Mouse (Mus musculus): ENCODE measurements around the gene Gzmd. TPM values are rescaled to one million over a fixed set of nuclear protein-coding genes. Genes with fewer than 3 reads are reported as not detected.

Gene Gzmd
- polyA plus RNA-seq, 1 experiment, result not detected

GRCm38 (mm10) chr14:56097597-56097996, 34.8 kb downstream of the Gzmd start:
- TF ChIP-seq CTCF (IDR thresholded peaks at IDR 0.05; ENCODE audit: insufficient read depth, low read depth, low read length) (no peak), POLR2A (IDR thresholded peaks at IDR 0.05; ENCODE audit: insufficient read depth, low read depth, low read length) (no peak)
- H3K27ac ChIP-seq (ENCODE audit: insufficient read depth, low read depth, low read length), result no peak overlapping the region
- H3K4me3 ChIP-seq (ENCODE audit: insufficient read depth, low read depth, low read length), result no peak overlapping the region
- no peaks in the 10 kb centered on the region for H3K4me1 ChIP-seq (ENCODE audit: control insufficient read depth, insufficient read depth, low read length)
- 93% methylated on average over 1 of the region's 1 CpGs for WGBS

- no peak overlapping the region for H3K27ac ChIP-seq (ENCODE audit: insufficient read depth, low read depth, low read length)
- TF ChIP-seq POLR2A (IDR thresholded peaks at IDR 0.05; ENCODE audit: insufficient read depth, low read depth, low read length), result no peak
- no peak for TF ChIP-seq CTCF (IDR thresholded peaks at IDR 0.05; ENCODE audit: insufficient read depth, low read depth, low read length)
- H3K4me1 ChIP-seq (ENCODE audit: control insufficient read depth, insufficient read depth, low read length), result no peaks in the 10 kb centered on the region
- whole genome bisulfite sequencing, result 76% methylated on average over 2 of the region's 2 CpGs
- no peak overlapping the region for H3K4me3 ChIP-seq (ENCODE audit: insufficient read depth, low read depth, low read length)
These were observed 39.1 kb downstream of the Gzmd start for GRCm38 (mm10) chr14:56093353-56093752.

DNA sequence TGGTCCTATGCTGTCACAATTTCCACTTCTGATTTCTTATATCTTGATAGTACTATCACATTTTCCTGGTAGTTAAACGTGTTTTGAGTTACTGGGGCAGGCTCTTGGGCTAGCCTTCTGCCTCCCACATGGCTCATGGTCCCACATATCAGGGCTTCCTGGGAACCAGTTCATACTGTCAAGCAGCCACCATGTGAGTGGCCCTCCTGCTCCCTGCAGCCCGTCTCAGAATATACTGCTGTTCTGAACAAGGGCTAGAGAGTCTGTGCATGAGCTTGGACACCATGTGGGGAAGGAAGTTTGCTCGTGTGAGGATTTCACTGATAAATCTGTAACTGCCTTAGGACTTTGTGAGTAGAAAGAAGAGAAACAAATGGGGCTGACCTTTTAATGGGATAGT, 45.7 kb downstream of the Gzmd start:
- H3K27ac ChIP-seq (ENCODE audit: insufficient read depth, low read depth, low read length), result no peak overlapping the region
- H3K4me3 ChIP-seq (ENCODE audit: insufficient read depth, low read depth, low read length), result no peak overlapping the region
- no peaks in the 10 kb centered on the region for H3K4me1 ChIP-seq (ENCODE audit: control insufficient read depth, insufficient read depth, low read length)
- WGBS, result 91% methylated on average over 3 of the region's 3 CpGs
- no peak for TF ChIP-seq CTCF (IDR thresholded peaks at IDR 0.05; ENCODE audit: insufficient read depth, low read depth, low read length)
- TF ChIP-seq POLR2A (IDR thresholded peaks at IDR 0.05; ENCODE audit: insufficient read depth, low read depth, low read length), result no peak

GRCm38 (mm10) chr14:56085167-56085566, 47.2 kb downstream of the Gzmd start, which contains the start of gene Mcpt8:
Mcpt8 (minus strand) TSS chr14:56085273.
- WGBS, result 97% methylated on average over 2 of the region's 2 CpGs
- no peak for TF ChIP-seq CTCF (IDR thresholded peaks at IDR 0.05; ENCODE audit: insufficient read depth, low read depth, low read length)
- TF ChIP-seq POLR2A (IDR thresholded peaks at IDR 0.05; ENCODE audit: insufficient read depth, low read depth, low read length), result no peak
- H3K4me3 ChIP-seq (ENCODE audit: insufficient read depth, low read depth, low read length), result no peak within 1 kb of the TSS
- no peaks in the 10 kb centered on the region for H3K4me1 ChIP-seq (ENCODE audit: control insufficient read depth, insufficient read depth, low read length)
- H3K27ac ChIP-seq (ENCODE audit: insufficient read depth, low read depth, low read length), result no peak within 1 kb of the TSS

GRCm38 (mm10) chr14:56082016-56082415, 50.4 kb downstream of the Gzmd start:
- Histone ChIP-seq H3K4me3 (ENCODE audit: insufficient read depth, low read depth, low read length) (no peak overlapping the region), H3K4me1 (ENCODE audit: control insufficient read depth, insufficient read depth, low read length) (no peaks in the 10 kb centered on the region), H3K27ac (ENCODE audit: insufficient read depth, low read depth, low read length) (no peak overlapping the region)
- WGBS, result 77% methylated on average over 4 of the region's 4 CpGs
- TF ChIP-seq POLR2A (IDR thresholded peaks at IDR 0.05; ENCODE audit: insufficient read depth, low read depth, low read length) (no peak), CTCF (IDR thresholded peaks at IDR 0.05; ENCODE audit: insufficient read depth, low read depth, low read length) (no peak)

Other genes starting within 250 kb of the Gzmd start
- gene Cbln3, start 248.2 kb downstream of the Gzmd start, polyA plus RNA-seq (2012; ENCODE audit: insufficient read depth, insufficient read length, low replicate concordance, missing spikeins), result not detected in 2 replicates
- gene Khnyn, start 247.7 kb downstream of the Gzmd start, polyA plus RNA-seq (2012; ENCODE audit: insufficient read depth, insufficient read length, low replicate concordance, missing spikeins), result not detected in 2 replicates
- not detected in 2 replicates for gene Sdr39u1, start 232.3 kb downstream of the Gzmd start, polyA plus RNA-seq (2012; ENCODE audit: insufficient read depth, insufficient read length, low replicate concordance, missing spikeins)
- gene Cma1, start 187.9 kb downstream of the Gzmd start, polyA plus RNA-seq (2012; ENCODE audit: insufficient read depth, insufficient read length, low replicate concordance, missing spikeins), result not detected in 2 replicates
- gene Cma2, start 181.6 kb downstream of the Gzmd start, polyA plus RNA-seq (2012; ENCODE audit: insufficient read depth, insufficient read length, low replicate concordance, missing spikeins), result not detected in 2 replicates
- gene Mcpt1, start 114.6 kb downstream of the Gzmd start, polyA plus RNA-seq (2012; ENCODE audit: insufficient read depth, insufficient read length, low replicate concordance, missing spikeins), result not detected in 2 replicates
- gene Mcpt9, start 102.1 kb downstream of the Gzmd start, polyA plus RNA-seq (2012; ENCODE audit: insufficient read depth, insufficient read length, low replicate concordance, missing spikeins), result not detected in 2 replicates
- gene Mcpt2, start 90.6 kb downstream of the Gzmd start, polyA plus RNA-seq (2012; ENCODE audit: insufficient read depth, insufficient read length, low replicate concordance, missing spikeins), result not detected in 2 replicates
- not detected in 2 replicates for gene Mcpt4, start 70.3 kb downstream of the Gzmd start, polyA plus RNA-seq (2012; ENCODE audit: insufficient read depth, insufficient read length, low replicate concordance, missing spikeins)
- gene Mcpt8, start 47.3 kb downstream of the Gzmd start, polyA plus RNA-seq (2012; ENCODE audit: insufficient read depth, insufficient read length, low replicate concordance, missing spikeins), result not detected in 2 replicates
- gene Ctsg, start 30.0 kb downstream of the Gzmd start, polyA plus RNA-seq (2012; ENCODE audit: insufficient read depth, insufficient read length, low replicate concordance, missing spikeins), result not detected in 2 replicates
- not detected in 2 replicates for gene Gzme, start 12.0 kb downstream of the Gzmd start, polyA plus RNA-seq (2012; ENCODE audit: insufficient read depth, insufficient read length, low replicate concordance, missing spikeins)
- gene Gzmg, start 27.0 kb upstream of the Gzmd start, polyA plus RNA-seq (2012; ENCODE audit: insufficient read depth, insufficient read length, low replicate concordance, missing spikeins), result not detected in 2 replicates
- gene Gzmn, start 42.0 kb upstream of the Gzmd start, polyA plus RNA-seq (2012; ENCODE audit: insufficient read depth, insufficient read length, low replicate concordance, missing spikeins), result not detected in 2 replicates
- gene Gzmf, start 78.8 kb upstream of the Gzmd start, polyA plus RNA-seq (2012; ENCODE audit: insufficient read depth, insufficient read length, low replicate concordance, missing spikeins), result not detected in 2 replicates
- not detected in 2 replicates for gene Gzmc, start 102.0 kb upstream of the Gzmd start, polyA plus RNA-seq (2012; ENCODE audit: insufficient read depth, insufficient read length, low replicate concordance, missing spikeins)
- not detected in 2 replicates for gene Gzmb, start 129.7 kb upstream of the Gzmd start, polyA plus RNA-seq (2012; ENCODE audit: insufficient read depth, insufficient read length, low replicate concordance, missing spikeins)
- not detected in 2 replicates for gene Atp12a, start 232.5 kb upstream of the Gzmd start, polyA plus RNA-seq (2012; ENCODE audit: insufficient read depth, insufficient read length, low replicate concordance, missing spikeins)